Mouse (Mus musculus): ENCODE measurements around the gene Ube2s. TPM values are rescaled to one million over a fixed set of nuclear protein-coding genes. Genes with fewer than 3 reads are reported as not detected.
"Not testable (repeated sequence)": the region's sequence is repeated elsewhere in the genome, so short reads cannot be mapped to it uniquely, and the experiment has no call there.

Ube2s gene
- total RNA-seq, 2 experiments from 2014 or later: 65.5 to 67.9 TPM

DNA sequence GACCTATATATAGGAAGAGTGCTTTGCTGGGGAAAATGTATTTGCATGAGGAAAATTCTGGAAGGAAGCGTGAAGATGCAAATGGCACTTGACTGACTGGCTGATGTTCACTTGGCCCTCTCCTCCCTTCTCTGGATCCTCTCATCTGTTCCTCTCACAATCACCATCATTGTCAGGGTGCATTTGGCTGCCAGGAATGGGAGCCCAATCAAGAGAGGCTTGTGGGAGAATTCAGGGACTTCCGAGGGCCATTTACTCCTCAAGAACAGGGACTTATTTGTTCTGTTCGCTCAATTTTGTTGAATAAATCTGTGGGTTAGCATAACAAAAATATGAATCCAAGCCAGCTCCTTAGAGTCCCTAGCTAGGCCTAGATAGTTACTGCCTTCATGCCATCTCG, 9.3 kb upstream of the Ube2s start:
- no peak for DNase-seq

DNA sequence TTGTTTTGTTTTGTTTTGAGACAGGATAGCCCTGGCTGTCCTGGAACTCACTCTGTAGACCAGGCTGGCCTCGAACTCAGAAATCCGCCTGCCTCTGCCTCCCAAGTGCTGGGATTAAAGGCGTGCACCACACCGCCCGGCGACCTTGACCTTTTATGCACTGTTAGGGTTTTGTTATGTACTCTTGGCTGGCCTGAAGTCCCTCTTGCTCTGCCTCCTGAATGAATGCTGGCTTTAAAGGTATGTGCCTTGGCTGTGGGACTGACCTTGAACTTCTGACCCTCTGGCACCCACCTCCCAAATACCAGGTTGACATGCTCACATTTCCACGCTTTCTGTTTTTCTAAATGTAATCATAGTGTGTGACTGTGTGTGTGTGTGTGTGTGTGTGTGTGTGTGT, 8.5 kb upstream of the Ube2s start:
- not testable (repeated sequence) for DNase-seq

DNA sequence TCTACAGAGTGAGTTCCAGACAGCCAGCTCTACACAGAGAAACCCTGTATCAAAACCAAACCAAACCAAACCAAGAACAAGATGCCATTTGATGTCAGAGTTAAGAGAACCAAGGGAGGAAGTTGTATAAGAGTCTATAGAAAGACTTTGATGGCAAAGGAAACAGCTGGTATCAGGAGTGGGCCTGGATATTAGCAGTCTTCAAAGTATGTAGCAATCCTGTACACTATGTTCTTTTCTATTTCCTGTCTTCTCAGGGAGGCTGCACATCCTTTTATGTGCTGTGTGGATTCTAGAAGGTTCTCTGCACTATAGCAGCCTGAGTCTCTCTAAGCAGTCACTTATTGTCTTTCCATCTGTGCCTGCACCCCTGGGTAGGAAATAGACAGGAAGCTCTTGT, 4.2 kb upstream of the Ube2s start:
- no peak for DNase-seq

DNA sequence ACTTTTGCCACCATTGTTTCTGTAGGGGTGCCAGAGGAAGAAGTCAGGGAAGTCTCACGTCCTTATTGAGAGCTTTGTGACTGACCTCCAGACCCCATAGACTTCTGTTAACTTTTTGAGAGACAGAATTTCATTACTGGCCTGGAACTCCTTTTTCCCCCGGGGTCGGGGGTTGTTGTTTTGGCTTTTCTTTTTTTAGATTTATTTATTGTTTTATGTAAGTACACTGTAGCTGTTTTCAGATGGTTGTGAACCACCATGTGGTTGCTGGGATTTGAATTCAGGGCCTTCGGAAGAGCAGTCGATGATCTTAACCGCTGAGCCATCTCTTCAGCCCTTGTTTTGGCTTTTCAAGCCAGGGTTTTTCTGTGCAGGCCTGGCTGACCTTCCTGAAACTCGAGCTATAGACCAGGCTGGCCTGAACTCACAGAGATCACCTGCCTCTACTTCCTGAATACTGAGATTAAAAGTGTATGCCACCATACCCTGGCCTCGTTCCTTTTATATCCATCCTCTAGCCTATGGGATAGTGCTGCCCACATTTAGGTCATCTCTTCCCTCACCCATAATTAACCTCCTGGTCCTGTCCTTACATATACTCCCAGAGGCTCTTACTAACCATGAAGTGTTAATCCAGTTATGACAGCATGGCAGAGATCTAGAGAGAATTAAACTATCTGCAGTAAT, 858 bp upstream of the Ube2s start:
- DNase-seq: no peak

DNA sequence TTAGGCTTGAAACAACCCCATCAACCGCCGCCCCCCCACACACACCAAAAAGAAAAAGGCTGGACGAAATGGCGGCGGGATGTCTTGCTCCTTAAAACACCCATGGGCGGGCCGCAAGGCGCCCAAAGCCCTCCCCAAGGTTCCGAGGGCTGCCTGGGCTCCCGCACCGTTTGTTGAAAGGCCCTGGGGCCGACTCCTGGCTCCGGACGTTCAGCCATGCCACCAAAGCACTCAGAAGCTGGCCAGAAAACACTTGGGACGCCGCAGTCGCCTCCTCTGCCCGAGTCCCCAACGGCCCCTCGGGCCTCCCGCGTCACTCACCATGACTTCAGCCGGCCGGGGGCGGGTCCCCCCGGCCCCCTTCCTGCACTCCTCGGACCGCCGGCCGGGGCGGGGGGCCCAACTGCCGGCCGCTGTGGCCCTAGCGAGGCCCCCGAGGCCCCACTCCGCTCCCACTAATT, 518 bp downstream of the Ube2s start:
- no peak for DNase-seq

DNA sequence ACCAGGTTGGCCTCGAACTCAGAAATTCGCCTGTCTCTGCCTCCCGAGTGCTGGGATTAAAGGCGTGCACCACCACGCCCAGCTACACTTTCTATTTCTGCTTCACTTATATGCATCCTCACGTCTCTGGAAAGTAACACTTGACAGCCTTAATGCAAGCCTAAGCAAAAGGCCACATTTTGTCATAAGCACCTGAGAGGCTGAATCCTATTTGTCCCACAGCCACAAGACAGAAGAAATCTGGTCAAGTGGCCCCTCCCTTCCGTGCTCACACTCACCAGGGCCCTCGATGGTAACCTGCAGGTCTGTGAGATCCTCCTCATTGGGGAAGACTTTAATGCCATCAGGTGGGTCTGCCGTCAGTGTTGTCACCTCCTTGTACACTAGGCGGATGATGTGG, 1.3 kb downstream of the Ube2s start:
- DNase-seq: not testable (repeated sequence)

DNA sequence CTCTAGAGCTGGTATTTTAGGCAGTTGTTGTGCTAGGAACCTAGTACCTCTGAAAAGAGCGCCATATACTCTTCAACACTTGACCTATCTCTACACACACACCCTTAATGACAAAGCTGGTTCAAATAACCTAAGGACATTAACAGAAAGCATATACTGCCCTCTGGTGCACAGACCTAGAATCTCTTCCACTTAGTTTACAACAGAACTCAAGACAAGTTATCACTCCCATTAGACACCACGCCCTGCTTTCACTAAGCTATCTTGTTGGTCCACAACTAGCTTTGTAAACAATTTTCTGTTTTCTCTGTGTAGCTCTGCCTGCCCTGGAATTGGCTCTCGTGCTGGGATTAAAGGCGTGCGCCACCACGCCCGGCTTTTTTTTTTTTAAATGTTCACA, 5.7 kb downstream of the Ube2s start:
- no peak for DNase-seq

DNA sequence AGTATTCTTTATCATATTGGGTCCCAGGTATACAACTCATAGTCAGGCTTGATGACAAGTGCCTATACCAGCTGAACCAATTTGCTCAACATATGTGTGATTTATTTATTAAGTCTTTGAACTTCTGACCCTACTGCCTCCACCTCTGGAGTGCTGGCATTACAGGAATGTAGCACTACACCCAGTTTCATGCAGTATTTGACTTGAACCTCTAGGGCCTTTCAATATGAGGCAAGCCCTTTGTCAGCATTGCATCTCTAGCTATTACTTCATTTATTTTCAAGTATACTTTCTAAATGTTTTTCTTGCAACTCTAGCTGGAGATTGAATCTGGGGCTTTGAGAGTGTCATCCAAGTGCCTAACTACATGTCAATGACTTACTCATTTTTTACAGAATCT, 10.1 kb downstream of the Ube2s start:
- DNase-seq: no peak

DNA sequence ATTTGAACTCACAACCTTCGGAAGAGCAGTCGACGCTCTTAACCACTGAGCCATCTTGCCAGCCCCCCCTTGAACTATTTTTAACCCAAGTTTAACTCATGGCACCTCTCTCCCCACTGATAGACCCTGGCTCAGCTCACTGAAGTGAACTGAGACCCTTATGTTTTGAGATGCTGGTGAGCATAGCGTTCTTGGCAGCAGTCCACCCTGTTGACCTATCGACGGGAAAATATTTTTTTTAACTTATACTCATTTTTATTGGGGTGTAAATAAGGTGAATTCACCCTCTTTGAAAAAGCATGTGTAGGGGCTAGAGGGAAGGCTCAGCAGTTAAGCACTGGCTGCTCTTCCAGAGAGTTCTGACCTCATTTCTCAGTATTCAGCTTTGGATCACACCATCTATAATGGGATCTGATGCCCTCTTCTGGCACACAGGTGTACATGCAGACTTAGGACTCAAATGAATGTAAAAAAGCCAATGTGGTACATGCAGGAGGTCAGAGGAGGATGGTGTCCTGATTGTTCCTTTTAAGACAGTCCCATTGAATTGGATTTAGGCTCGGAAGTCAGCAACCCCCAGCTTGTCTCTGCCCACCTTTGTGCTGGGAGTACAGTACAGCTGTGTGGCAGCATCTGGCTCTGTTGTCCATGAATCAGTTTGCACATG, 16.5 kb downstream of the Ube2s start:
- DNase-seq: no peak

DNA sequence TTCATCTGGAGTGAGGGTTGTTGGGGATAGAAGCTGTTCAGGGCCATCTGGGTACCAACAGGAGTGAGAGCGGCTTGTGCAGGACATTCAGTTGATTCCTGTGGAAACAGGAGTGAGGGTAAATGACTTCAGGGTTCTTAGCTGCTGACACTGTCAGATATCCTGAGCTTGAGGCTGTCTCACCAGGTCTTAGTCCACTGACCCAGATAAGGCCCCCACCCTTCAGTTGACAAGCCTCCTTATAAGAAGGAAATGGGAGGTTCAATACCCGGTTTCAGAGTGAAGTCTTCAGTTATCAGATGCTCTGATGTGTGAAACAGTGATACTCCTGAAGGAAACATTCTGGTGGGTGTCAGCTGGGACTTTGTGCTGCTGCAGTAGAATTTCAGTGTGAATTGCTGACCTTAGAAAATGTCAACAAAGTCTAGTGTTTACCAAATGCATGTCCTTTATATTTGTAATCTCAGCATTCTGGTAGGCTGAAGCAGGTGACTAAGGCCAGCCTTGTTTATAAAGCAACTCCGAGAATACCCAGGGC, 17.7 kb downstream of the Ube2s start:
- no peak for DNase-seq

DNA sequence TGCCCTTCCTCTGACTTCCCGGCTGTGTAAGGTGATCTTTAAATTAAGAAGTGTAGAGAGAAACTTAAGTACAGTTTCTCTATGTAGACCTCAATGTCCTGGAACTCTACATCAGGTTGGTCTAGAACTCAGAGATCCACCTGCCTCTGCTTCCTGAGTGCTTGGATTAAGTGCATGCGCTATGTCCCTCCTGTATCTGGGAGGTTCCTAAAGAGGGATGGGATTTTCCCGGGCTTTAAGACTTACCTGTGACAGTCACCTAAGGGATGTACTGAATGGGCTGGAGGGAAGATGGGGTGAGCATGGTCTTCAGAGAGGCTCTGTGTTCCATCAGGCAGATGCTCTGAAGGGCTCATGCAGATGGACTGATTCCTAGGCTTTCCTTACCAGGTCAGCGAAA, 18.7 kb downstream of the Ube2s start:
- no peak for DNase-seq

DNA sequence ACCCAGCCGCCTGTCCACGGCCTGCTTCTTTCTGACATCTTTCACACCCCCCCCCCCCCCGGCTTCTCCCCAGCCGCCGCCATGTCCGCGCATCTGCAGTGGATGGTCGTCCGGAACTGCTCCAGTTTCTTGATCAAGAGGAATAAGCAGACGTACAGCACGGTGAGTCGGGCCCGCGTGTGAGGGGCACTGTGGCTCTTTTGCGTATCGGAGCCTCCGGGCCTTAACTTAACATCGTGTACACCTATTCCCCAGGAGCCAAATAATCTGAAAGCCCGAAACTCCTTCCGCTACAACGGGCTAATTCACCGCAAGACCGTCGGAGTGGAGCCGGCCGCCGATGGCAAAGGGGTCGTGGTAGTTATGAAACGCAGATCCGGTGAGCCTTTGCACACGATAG, 19.1 kb downstream of the Ube2s start:
- DNase-seq: not testable (repeated sequence)

DNA sequence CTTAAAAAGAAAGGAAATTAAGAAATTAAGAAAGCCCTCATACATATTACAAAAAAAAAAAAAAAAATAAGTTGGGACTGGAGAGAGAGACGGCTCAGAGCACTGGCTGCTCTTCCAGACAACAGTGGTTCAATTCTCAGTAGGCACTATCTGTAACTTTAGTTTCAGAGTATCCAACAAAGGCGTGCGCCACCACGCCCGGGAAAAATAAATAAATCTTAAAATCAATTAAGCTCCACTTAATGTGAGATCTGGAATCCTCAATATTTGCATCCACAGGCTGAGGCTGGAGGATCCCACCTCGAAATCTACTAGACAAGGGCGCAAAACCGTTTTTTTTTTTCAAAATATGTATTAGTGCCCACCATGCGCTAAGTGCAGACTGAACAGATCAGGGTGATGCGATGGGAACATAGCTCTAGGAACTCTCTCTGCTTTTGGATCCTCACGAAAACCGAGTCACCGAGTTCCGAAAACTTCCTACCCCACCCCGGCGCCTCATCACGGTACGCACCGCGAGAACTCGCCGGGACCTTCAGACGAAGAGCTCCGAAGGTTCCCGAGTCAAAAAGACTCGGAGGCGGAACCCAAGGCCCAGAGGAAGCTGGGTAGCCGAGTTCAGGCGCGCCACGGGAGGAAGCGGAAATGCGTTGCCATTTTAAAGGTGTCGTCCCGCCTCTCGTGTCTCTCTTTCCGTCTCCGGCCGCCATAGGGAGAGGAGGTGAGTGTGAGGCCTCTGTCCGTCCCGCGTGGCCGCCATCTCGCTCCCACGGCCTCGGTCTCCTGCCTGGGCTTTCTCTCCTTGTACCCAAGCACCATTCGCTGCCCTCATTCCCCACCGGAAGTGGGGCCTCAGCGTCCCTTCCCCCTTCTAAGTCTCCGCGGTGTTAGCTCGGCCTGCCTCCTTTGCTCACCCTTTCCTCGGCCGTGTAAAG, 19.8 kb downstream of the Ube2s start, which contains the start of gene Rpl28:
Gene Rpl28, plus strand, starts transcription at position 597 of the 935 bp plus-strand sequence.
- peak; percentile 95 for DNase-seq

DNA sequence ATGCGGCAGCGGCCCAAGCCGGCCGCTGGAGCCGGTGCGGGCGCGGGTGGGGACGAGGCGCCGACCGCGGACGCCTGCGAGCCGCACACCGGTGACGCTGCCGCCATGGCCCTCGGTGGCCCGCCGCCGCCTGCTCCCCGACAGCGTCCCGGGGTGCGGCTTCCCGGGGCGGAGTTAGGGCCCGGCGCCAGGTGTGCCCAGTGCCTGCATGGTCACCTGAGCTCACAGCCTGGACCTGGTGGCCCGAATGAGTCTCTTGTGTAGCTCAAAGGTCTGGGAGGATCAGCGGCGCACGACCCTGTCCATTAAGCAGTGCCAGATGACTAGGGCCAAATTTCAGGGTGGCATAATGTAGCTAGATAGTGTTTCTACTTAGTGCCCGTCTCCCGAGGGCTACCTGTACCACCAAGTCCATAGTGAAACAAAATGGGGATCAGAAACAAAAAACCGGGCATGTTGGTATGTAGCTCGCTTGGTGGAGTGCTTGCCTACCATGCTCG, 22.9 kb downstream of the Ube2s start, which contains the start of gene Tmem238:
Gene Tmem238, minus strand, starts transcription at position 221 of the 500 bp plus-strand sequence.
- peak; percentile 54 for DNase-seq

DNA sequence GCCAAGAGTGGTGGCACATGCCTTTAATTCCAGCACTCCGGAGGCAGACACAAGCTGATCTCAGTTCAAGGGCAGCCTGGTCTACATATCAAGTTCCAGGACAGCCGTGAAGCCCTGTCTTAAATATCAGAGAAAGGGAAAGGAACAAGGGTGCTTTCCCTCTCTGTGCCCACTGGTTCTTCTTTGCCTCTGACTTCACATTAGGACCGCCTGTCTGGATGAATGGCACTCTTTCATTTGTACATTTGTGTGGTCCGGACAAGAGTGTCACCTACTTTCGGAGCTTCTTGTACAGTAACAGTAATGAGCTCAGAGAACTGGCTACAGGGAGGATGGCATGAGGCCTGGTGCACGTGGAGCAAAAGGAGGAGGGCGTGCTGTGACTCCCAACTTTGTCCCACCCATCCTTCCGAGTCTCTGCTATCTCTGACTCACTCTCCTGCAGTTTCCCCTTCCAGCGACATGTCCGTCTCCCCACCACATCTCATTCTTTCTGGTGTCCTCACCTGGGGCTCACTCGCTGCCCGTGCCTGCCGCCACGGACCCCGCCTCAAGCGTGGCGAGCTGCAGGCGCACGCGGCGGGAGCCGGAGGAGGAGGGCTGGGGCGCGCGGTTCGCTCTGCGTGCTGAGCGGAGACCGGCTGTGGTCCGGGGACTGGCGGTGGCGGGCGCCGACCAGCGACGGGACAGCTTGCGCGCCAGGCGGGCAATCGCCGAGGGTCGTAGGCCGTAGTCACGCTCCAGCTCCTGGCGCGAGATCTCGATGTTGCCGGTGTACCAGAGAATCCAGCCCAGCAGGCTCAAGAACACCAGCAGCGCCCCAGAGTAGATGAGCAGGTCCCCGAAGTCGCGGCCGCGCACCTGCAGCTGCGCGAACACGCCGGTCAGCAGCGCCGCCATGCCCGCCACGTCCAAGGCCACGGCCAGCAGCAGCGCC, 23.6 kb downstream of the Ube2s start:
- peak; percentile 53 for DNase-seq

DNA sequence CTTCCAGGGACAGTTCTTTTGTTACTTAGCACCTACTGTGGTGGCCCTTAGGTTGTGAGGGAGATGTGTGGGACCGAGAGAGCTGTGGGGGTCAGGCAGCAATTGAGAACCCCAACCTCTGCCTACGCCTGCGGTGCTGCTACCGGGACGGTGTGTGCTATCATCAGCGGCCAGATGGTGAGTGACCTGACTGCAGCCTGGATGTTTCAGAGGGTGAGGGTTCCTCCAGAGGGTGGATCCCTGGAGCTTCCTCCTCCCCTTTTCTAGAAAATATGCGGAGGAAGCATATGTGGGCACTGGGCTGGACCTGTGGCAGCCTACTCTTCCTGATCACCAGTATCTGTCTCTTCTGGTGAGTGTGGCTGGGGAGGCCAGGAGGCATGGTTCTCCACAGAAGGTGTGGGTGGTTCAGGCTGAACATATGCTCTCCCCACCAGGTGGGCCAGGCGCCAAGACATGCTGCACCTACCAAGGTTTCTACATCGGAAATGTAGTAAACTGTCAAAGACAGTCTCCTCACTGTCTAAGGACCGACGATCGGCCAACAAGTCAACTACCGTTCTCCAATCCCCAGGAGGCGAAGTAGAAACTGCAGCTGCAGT, 28.6 kb downstream of the Ube2s start:
- DNase-seq: no peak

DNA sequence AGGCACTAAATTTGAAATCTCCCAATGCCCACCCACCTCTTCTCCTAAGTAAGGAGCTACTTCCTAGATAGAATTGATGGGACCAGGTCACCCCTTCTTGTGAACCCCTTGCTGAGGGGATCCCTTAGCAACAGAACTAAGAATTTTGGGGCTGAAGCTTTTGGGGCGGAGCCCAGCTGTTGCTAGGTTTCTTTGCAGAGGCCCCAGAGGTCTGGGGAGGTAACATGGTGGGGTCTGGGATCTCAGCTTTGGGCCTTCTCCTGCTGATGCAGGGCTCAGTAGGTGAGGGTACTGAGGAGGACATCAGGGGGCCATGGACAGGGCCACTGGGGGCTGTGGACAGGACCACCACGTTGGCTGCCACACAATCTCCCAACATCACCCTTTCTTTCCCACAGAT, 29.6 kb downstream of the Ube2s start, which contains the start of the genes Il11 and Tmem190:
Gene Il11, minus strand, starts transcription at position 101 of the 400 bp plus-strand sequence.
Gene Tmem190, plus strand, starts transcription at position 179 of the 400 bp plus-strand sequence.
- no peak for DNase-seq

DNA sequence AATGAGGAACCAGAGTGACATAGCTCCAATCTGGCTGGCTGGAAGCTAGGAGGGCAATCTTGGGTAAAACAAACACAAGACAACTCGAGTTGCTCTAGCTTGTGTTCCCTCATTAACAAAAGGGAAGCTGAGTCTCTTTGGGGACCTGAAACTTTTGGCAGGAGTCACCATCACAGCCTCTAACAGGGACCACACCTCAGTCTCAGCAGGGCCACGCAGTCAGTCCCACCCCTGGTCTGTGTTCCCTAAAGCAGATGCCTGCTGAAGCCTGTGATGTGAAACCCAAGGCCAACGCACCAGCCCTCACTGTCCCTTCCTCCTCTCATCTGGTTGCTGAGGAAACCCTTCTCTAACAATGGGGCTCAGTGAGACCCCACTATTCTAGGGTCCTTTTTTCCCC, 30.3 kb downstream of the Ube2s start:
- DNase-seq: no peak

DNA sequence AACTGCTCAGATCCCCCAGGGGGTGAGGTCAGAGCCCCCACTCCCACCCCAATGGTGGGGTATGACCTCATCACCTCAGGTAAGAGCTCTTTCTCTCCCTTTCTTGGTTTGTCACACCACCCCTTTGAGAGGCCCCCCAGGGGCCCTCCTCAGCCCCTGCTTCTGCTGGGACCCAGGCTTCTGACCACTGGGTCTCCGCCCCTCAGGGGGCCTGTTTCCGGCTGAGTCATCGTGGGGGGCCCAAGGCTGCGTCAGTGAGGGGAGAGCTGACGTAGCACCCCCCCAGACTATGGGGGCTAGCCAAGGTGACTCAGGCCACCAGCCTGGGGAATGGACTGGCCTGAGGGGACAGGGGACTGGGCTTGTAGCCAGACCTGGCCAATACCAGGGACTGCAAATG, 32.5 kb downstream of the Ube2s start:
- DNase-seq: no peak
